Mouse (Mus musculus) G1E (cell line): ENCODE data around the gene Ypel5. TPM values are rescaled to one million over a fixed set of nuclear protein-coding genes. Genes with fewer than 3 reads are reported as not detected.

Source experiments
- ATAC-seq: 2 replicates; pipeline ENCODE4 v1.8.0; 2016; ENCODE audit warnings: mild to moderate bottlenecking; ENCODE audit not compliant: insufficient number of reproducible peaks, poor library complexity, low FRiP score, severe bottlenecking; ENCODE audit errors: extremely low read depth
- DNase-seq: peaks from one replicate; pipeline ENCODE4 v3.0.0; 2012; ENCODE audit warnings: low spot score
- H3K27me3 ChIP-seq: 2 replicates; pipeline ENCODE4 v1.6.1; 2012; ENCODE audit warnings: mild to moderate bottlenecking, low read length, inconsistent platforms; ENCODE audit not compliant: insufficient read depth
- H3K36me3 ChIP-seq: replicated peaks from 2 replicates; pipeline ENCODE3; 2012; ENCODE audit warnings: mild to moderate bottlenecking, inconsistent platforms
- H3K4me1 ChIP-seq: 2 replicates; pipeline ENCODE4 v1.6.1; 2012; ENCODE audit warnings: low read depth, low read length, inconsistent platforms, mixed read lengths; ENCODE audit not compliant: insufficient read depth
- H3K4me3 ChIP-seq: 2 replicates; pipeline ENCODE4 v1.5.1; 2012; ENCODE audit warnings: low read depth, mild to moderate bottlenecking, inconsistent platforms, low read length, moderate library complexity, mixed read lengths
- H3K9me3 ChIP-seq: replicated peaks from 2 replicates; pipeline ENCODE4 v1.6.1; 2012; ENCODE audit warnings: inconsistent platforms
- CTCF ChIP-seq: IDR thresholded peaks from 2 replicates; pipeline ENCODE4 v1.5.1; 2012; ENCODE audit warnings: low read depth, low read length, inconsistent platforms, mixed read lengths
- GATA1 ChIP-seq: IDR thresholded peaks from 2 replicates; pipeline ENCODE4 v1.6.1; 2012; ENCODE audit warnings: borderline replicate concordance, low read length, inconsistent platforms, mixed read lengths
- GATA2 ChIP-seq: IDR thresholded peaks from 2 replicates; pipeline ENCODE4 v1.6.1; 2012; ENCODE audit warnings: low read depth, low read length, inconsistent platforms, borderline replicate concordance
- POLR2AphosphoS5 ChIP-seq: IDR thresholded peaks from 2 replicates; pipeline ENCODE4 v1.6.1; 2012; ENCODE audit warnings: low read depth, low read length, inconsistent platforms; ENCODE audit not compliant: insufficient replicate concordance
- TAL1 ChIP-seq: conservative IDR thresholded peaks from 2 replicates; pipeline ENCODE4 v1.6.1; 2012; ENCODE audit warnings: low read depth, low read length, inconsistent platforms, mixed read lengths
- polyA plus RNA-seq: library from polyadenylated mRNA; stranded (reverse); fragments of >175 nt; gene quantifications from 2 replicates; pipeline ENCODE4 v1.2.3, GENCODE M21; 2012
- total RNA-seq, 2 experiments: library from RNA; stranded (forward) in 1 of 2; stranded (reverse) in 1 of 2; fragments of 200-1000 nt in 1 of 2; fragments of >200 nt in 1 of 2; fragmentation: Nextera tagmentation in 1 of 2; gene quantifications; 2 replicates each; pipeline ENCODE4 v1.2.3; 2014 to 2017

The Ypel5 gene
- total and polyA plus RNA-seq, 3 experiments, result 10.0 to 49.7 (median 39.1) TPM

GRCm38 (mm10) chr17:72839000-72839399 lies 2.7 kb downstream of the Ypel5 start:
- Histone ChIP-seq H3K4me1 (peaks cover 16% of the 10 kb centered on the region), H3K9me3 (no peaks in the 10 kb centered on the region), H3K4me3 (no peak overlapping the region; the same call in 1 of the 2 replicates), H3K27me3 (peaks cover 6% of the 10 kb centered on the region; the same call in 1 of the 2 replicates), H3K36me3 (peaks cover 16% of the 10 kb centered on the region)
- ATAC-seq (no peak), DNase-seq (peak; percentile 6)
- TF ChIP-seq CTCF (no peak), GATA1 (no peak), GATA2 (no peak), POLR2AphosphoS5 (no peak), TAL1 (no peak)

- DNase-seq (no peak), ATAC-seq (no peak)
- Histone ChIP-seq H3K36me3 (peaks cover 47% of the 10 kb centered on the region), H3K4me1 (no peaks in the 10 kb centered on the region), H3K4me3 (no peak overlapping the region), H3K27me3 (no peaks in the 10 kb centered on the region), H3K9me3 (no peaks in the 10 kb centered on the region)
- TF ChIP-seq CTCF, result no peak
- no peak for TF ChIP-seq GATA2
- no peak for TF ChIP-seq GATA1
- no peak for TF ChIP-seq POLR2AphosphoS5
- TF ChIP-seq TAL1, result no peak
These were observed 8.1 kb downstream of the Ypel5 start for GRCm38 (mm10) chr17:72844393-72844792.

GRCm38 (mm10) chr17:72844949-72845490 lies 8.8 kb downstream of the Ypel5 start:
- H3K4me3 ChIP-seq, result no peak overlapping the region
- H3K4me1 ChIP-seq, result no peaks in the 10 kb centered on the region
- no peak for DNase-seq

GRCm38 (mm10) chr17:72845521-72845920 lies 9.3 kb downstream of the Ypel5 start:
- Histone ChIP-seq H3K4me1 (no peaks in the 10 kb centered on the region), H3K36me3 (peaks cover 50% of the 10 kb centered on the region), H3K4me3 (no peak overlapping the region), H3K27me3 (no peaks in the 10 kb centered on the region), H3K9me3 (no peaks in the 10 kb centered on the region)
- TF ChIP-seq POLR2AphosphoS5 (no peak), TAL1 (no peak), CTCF (no peak), GATA2 (no peak), GATA1 (no peak)
- ATAC-seq, result no peak; the same call in 1 of the 2 replicates
- no peak for DNase-seq

More at GRCm38 (mm10) chr17:72844949-72845490, 8.8 kb downstream of the Ypel5 start:
- Histone ChIP-seq H3K9me3 (no peaks in the 10 kb centered on the region), H3K27me3 (no peaks in the 10 kb centered on the region), H3K36me3 (peaks cover 50% of the 10 kb centered on the region)
- TF ChIP-seq CTCF (no peak), GATA2 (no peak), TAL1 (no peak), GATA1 (no peak), POLR2AphosphoS5 (no peak)
- no peak for ATAC-seq

- H3K4me3 ChIP-seq, result no peak overlapping the region
- peaks cover 4% of the 10 kb centered on the region; the same call in 1 of the 2 replicates for H3K27me3 ChIP-seq
- TF ChIP-seq GATA2 (no peak), GATA1 (no peak), CTCF (no peak), TAL1 (no peak), POLR2AphosphoS5 (no peak)
- H3K4me1 ChIP-seq, result no peaks in the 10 kb centered on the region
- no peaks in the 10 kb centered on the region for H3K9me3 ChIP-seq
- peaks cover 9% of the 10 kb centered on the region for H3K36me3 ChIP-seq
- ATAC-seq, result no peak
- DNase-seq, result no peak
These were observed 19.0 kb downstream of the Ypel5 start for GRCm38 (mm10) chr17:72855298-72855697.

- TF ChIP-seq GATA2 (no peak), CTCF (peak; percentile 31; the same call in 1 of the 2 replicates)
- Histone ChIP-seq H3K4me3 (no peak overlapping the region), H3K36me3 (no peaks in the 10 kb centered on the region), H3K27me3 (peaks cover 4% of the 10 kb centered on the region; the same call in 1 of the 2 replicates), H3K4me1 (no peaks in the 10 kb centered on the region), H3K9me3 (no peaks in the 10 kb centered on the region)
- ATAC-seq (peak; percentile 38; the same call in 1 of the 2 replicates), DNase-seq (peak; percentile 5)
These were observed 21.7 kb downstream of the Ypel5 start for GRCm38 (mm10) chr17:72857677-72858633.
